9 mouse cellular contexts compared by ENCODE assay signal in genomic region chr11:83473235-83474016, GRCm38 (mm10). TPM values are rescaled to one million over a fixed set of nuclear protein-coding genes. Genes with fewer than 3 reads are reported as not detected.
DNase-seq lines count a peak whose midpoint lies in the region; ATAC-seq and TF ChIP-seq lines count a peak whose summit lies in the region.
"Had no signal": no experiment of that assay in that cellular context is flagged by ENCODE, and none has a peak within 500 bp of the region (broad histone marks: within the 10 kb centered on the region; RNA-seq: fewer than 3 reads in every experiment).

No protein-coding gene starts in this region.

- peak; percentile 21; the same call in 1 of the 2 replicates for ATAC-seq in erythroid progenitor cell, adult 5-6 weeks (replicated peaks; ENCODE audit: low FRiP score, poor library complexity, severe bottlenecking)
- peak; percentile 83 for ATAC-seq in kidney, embryonic 15.5 days (replicated peaks; ENCODE audit: low FRiP score)
- peak; percentile 89 for ATAC-seq in midbrain, embryonic 13.5 days
- ATAC-seq in cerebellum, adult (ENCODE audit: insufficient number of reproducible peaks, low FRiP score, low TSS enrichment) = no peak

- peak overlapping the region; percentile 71 for H3K4me2 ChIP-seq in kidney, embryonic 15.5 days
- peak overlapping the region; percentile 94 for H3K4me2 ChIP-seq in midbrain, embryonic 13.5 days (replicated peaks)

- intact Hi-C loops in left cerebral cortex, adult 2 months (cut with DNase I) = no loop called here
- intact Hi-C loops in left cerebral cortex, postnatal 25 days (cut with DNase I) = no loop called here

- no peaks in the 10 kb centered on the region for H3K9me3 ChIP-seq in kidney, embryonic 15.5 days (replicated peaks)
- H3K9me3 ChIP-seq in midbrain, embryonic 13.5 days = no peaks in the 10 kb centered on the region

- peak overlapping the region; percentile 99 for H3K27ac ChIP-seq in left cerebral cortex, adult 2 months
- peak overlapping the region; percentile 97 for H3K27ac ChIP-seq in kidney, embryonic 15.5 days
- peak overlapping the region; percentile 95 for H3K27ac ChIP-seq in midbrain, embryonic 13.5 days

- TF ChIP-seq CTCF in left cerebral cortex, adult 2 months (IDR thresholded peaks at IDR 0.05) = no peak

- peak overlapping the region; percentile 57 for H3K4me3 ChIP-seq in left cerebral cortex, adult 2 months
- peak overlapping the region; percentile 90 for H3K4me3 ChIP-seq in kidney, embryonic 15.5 days (replicated peaks)
- H3K4me3 ChIP-seq in midbrain, embryonic 13.5 days (replicated peaks) = peak overlapping the region; percentile 94

- peak overlapping the region; percentile 91 for H3K9ac ChIP-seq in kidney, embryonic 15.5 days
- peak overlapping the region; percentile 93 for H3K9ac ChIP-seq in midbrain, embryonic 13.5 days (replicated peaks)

- H3K4me1 ChIP-seq in kidney, embryonic 15.5 days = peaks cover 19% of the 10 kb centered on the region
- H3K4me1 ChIP-seq in midbrain, embryonic 13.5 days (replicated peaks) = peaks cover 21% of the 10 kb centered on the region

- no peak for DNase-seq in left cerebral cortex, adult 2 months (ENCODE audit: extremely low spot score in 1 of 2, low spot score in 2 of 2)
- no peak for DNase-seq in left cerebral cortex, postnatal 25 days (ENCODE audit: low spot score in 2 of 2)
- DNase-seq in T-cell, adult 2 months (ENCODE audit: low spot score) = peak; percentile 11
- no peak for DNase-seq in urinary bladder, postnatal 25 days (ENCODE audit: low spot score)

- WGBS in kidney, embryonic 15.5 days = under 1% methylated on average over 51 of the region's 52 CpGs
- under 1% methylated on average over 39 of the region's 52 CpGs for WGBS in midbrain, embryonic 13.5 days

- H3K27me3 ChIP-seq in kidney, embryonic 15.5 days = peaks cover 10% of the 10 kb centered on the region
- H3K27me3 ChIP-seq in midbrain, embryonic 13.5 days = peaks cover 19% of the 10 kb centered on the region; the same call in 1 of the 2 replicates

- peaks cover 22% of the 10 kb centered on the region for H3K36me3 ChIP-seq in kidney, embryonic 15.5 days
- H3K36me3 ChIP-seq in midbrain, embryonic 13.5 days = peaks cover 13% of the 10 kb centered on the region

RNA-seq across cellular contexts. Expression of gene Taf15, which starts 0.5 kb away (rescaled TPM):
- 10 to 100 TPM; 71.9 to 74.1 TPM for total RNA-seq in left cerebral cortex, adult 2 months (2021)
- total RNA-seq in left cerebral cortex, postnatal 25 days (2021) = 10 to 100 TPM; 48.4 to 65.7 TPM
- total RNA-seq in erythroid progenitor cell, adult 5-6 weeks (2015; ENCODE audit: low replicate concordance) = 47.2 and 59.5 TPM in 2 replicates
- total RNA-seq in erythroid progenitor cell, adult 5-6 weeks (2017; ENCODE audit: low replicate concordance) = 50.6 and 95.9 TPM in 2 replicates
- polyA plus RNA-seq in kidney, embryonic 15.5 days (2015; fragmentation: Nextera tagmentation; extraction: Ambion mirVana) = 13.6 and 17.1 TPM in 2 replicates
- 17.6 and 19.9 TPM in 2 replicates for polyA plus RNA-seq in midbrain, embryonic 13.5 days (2015; fragmentation: Nextera tagmentation; extraction: Ambion mirVana)

RNA-seq across cellular contexts. Expression of gene Mmp28, which starts 10.6 kb away (rescaled TPM):
- 1 to 10 TPM; 3.8 to 3.9 TPM for total RNA-seq in left cerebral cortex, adult 2 months (2021)
- total RNA-seq in left cerebral cortex, postnatal 25 days (2021) = 1 to 10 TPM; 3.9 to 4.3 TPM
- not detected in 2 replicates for total RNA-seq in erythroid progenitor cell, adult 5-6 weeks (2015; ENCODE audit: low replicate concordance)
- total RNA-seq in erythroid progenitor cell, adult 5-6 weeks (2017; ENCODE audit: low replicate concordance) = 1.7 TPM in 1 of 2 replicates, not detected in the other
- polyA plus RNA-seq in kidney, embryonic 15.5 days (2015; fragmentation: Nextera tagmentation; extraction: Ambion mirVana) = 1.3 and 1.4 TPM in 2 replicates
- polyA plus RNA-seq in midbrain, embryonic 13.5 days (2015; fragmentation: Nextera tagmentation; extraction: Ambion mirVana) = 2.5 and 3.6 TPM in 2 replicates

RNA-seq across cellular contexts. Expression of gene 1700020L24Rik, which starts 35.9 kb away (rescaled TPM):
- not detected for total RNA-seq in left cerebral cortex, adult 2 months (2021)
- not detected for total RNA-seq in left cerebral cortex, postnatal 25 days (2021)
- total RNA-seq in erythroid progenitor cell, adult 5-6 weeks (2015; ENCODE audit: low replicate concordance) = 12.3 TPM in 1 of 2 replicates, not detected in the other
- total RNA-seq in erythroid progenitor cell, adult 5-6 weeks (2017; ENCODE audit: low replicate concordance) = 4.0 and 4.7 TPM in 2 replicates
- polyA plus RNA-seq in kidney, embryonic 15.5 days (2015; fragmentation: Nextera tagmentation; extraction: Ambion mirVana) = 0.35 TPM in 1 of 2 replicates, not detected in the other
- polyA plus RNA-seq in midbrain, embryonic 13.5 days (2015; fragmentation: Nextera tagmentation; extraction: Ambion mirVana) = not detected in 2 replicates

RNA-seq across cellular contexts. Expression of gene Gas2l2, which starts 44.2 kb away (rescaled TPM):
- total RNA-seq in left cerebral cortex, adult 2 months (2021) = not detected
- total RNA-seq in left cerebral cortex, postnatal 25 days (2021) = under 1 TPM in 1 of 2 experiments, not detected in 1; 0.18 TPM
- total RNA-seq in erythroid progenitor cell, adult 5-6 weeks (2015; ENCODE audit: low replicate concordance) = not detected in 2 replicates
- total RNA-seq in erythroid progenitor cell, adult 5-6 weeks (2017; ENCODE audit: low replicate concordance) = not detected in 2 replicates
- polyA plus RNA-seq in kidney, embryonic 15.5 days (2015; fragmentation: Nextera tagmentation; extraction: Ambion mirVana) = not detected in 2 replicates
- 0.17 and 0.23 TPM in 2 replicates for polyA plus RNA-seq in midbrain, embryonic 13.5 days (2015; fragmentation: Nextera tagmentation; extraction: Ambion mirVana)

RNA-seq across cellular contexts. Expression of gene Heatr9, which starts 48.5 kb away (rescaled TPM):
- total RNA-seq in left cerebral cortex, adult 2 months (2021) = not detected
- total RNA-seq in left cerebral cortex, postnatal 25 days (2021) = not detected
- not detected in 2 replicates for total RNA-seq in erythroid progenitor cell, adult 5-6 weeks (2015; ENCODE audit: low replicate concordance)
- 0.26 TPM in 1 of 2 replicates, not detected in the other for total RNA-seq in erythroid progenitor cell, adult 5-6 weeks (2017; ENCODE audit: low replicate concordance)
- not detected in 2 replicates for polyA plus RNA-seq in kidney, embryonic 15.5 days (2015; fragmentation: Nextera tagmentation; extraction: Ambion mirVana)
- not detected in 2 replicates for polyA plus RNA-seq in midbrain, embryonic 13.5 days (2015; fragmentation: Nextera tagmentation; extraction: Ambion mirVana)
- polyA plus RNA-seq: gonadal fat pad, adult 2 months had no signal
